Mouse (Mus musculus) R1 (cell line): ENCODE results near the gene Prkar2a.
A peak's percentile ranks its signal among the peaks of the same experiment; 100 is the strongest.

Source experiments
- DNase-seq: peaks from one replicate; pipeline ENCODE4 v3.0.0-alpha.2; 2018; ENCODE audit warnings: low read depth, low spot score

Prkar2a gene

GRCm38 (mm10) chr9:108795762-108796161, 106.6 kb downstream of the Prkar2a start:
- DNase-seq = peak; percentile 83

GRCm38 (mm10) chr9:108796351-108796981, 107.4 kb downstream of the Prkar2a start:
- DNase-seq = no peak

- no peak for DNase-seq
Observed at GRCm38 (mm10) chr9:108797477-108797876, 108.4 kb downstream of the Prkar2a start.

GRCm38 (mm10) chr9:108798508-108799075, 109.5 kb downstream of the Prkar2a start:
- DNase-seq = no peak

GRCm38 (mm10) chr9:108799564-108799963, 110.5 kb downstream of the Prkar2a start:
- no peak for DNase-seq
